Mouse (Mus musculus) layer of hippocampus, postnatal 36 days (tissue): ENCODE data around the gene Rangap1. TPM values are rescaled to one million over a fixed set of nuclear protein-coding genes. Genes with fewer than 3 reads are reported as not detected.

Experiments used
- DNase-seq, 2 experiments: peaks; one replicate each; pipeline ENCODE4 v3.0.0; 2022
- total RNA-seq, 2 experiments: library from RNA; stranded (reverse); gene quantifications; 2 replicates each; pipeline ENCODE4 v1.2.3; 2021

The Rangap1 gene
- total RNA-seq, 2 experiments from 2014 or later, result 158 to 165 TPM

GRCm38 (mm10) chr15:81694891-81695290 is 50.4 kb downstream of the Rangap1 start:
- DNase-seq, result no peak

GRCm38 (mm10) chr15:81693967-81694881 is 51.1 kb downstream of the Rangap1 start:
- DNase-seq, result peak; percentile 72 to 74

GRCm38 (mm10) chr15:81693366-81693966 is 51.9 kb downstream of the Rangap1 start:
- no peak for DNase-seq

- no peak for DNase-seq
Observed at GRCm38 (mm10) chr15:81680301-81680805, 65.0 kb downstream of the Rangap1 start.

GRCm38 (mm10) chr15:81676637-81677036 is 68.7 kb downstream of the Rangap1 start:
- no peak for DNase-seq

GRCm38 (mm10) chr15:81670231-81670640 is 75.1 kb downstream of the Rangap1 start:
- peak; percentile 25 to 48 for DNase-seq

- DNase-seq, result no peak
Observed at GRCm38 (mm10) chr15:81666957-81667356, 78.4 kb downstream of the Rangap1 start.

GRCm38 (mm10) chr15:81663697-81664561 is 81.4 kb downstream of the Rangap1 start, which contains the start of gene L3mbtl2:
Gene L3mbtl2, plus strand, starts transcription at chr15:81663889.
- DNase-seq, result peak; percentile 89 to 91

GRCm38 (mm10) chr15:81663281-81663680 is 82.0 kb downstream of the Rangap1 start:
- peak in 1 of 2 experiments; percentile 13 for DNase-seq

GRCm38 (mm10) chr15:81661701-81662100 is 83.6 kb downstream of the Rangap1 start:
- no peak for DNase-seq

Other genes starting within 250 kb of the Rangap1 start
- 10 to 100 TPM; 67.8 to 76.0 TPM for gene Ep300, start 160.2 kb downstream of the Rangap1 start, total RNA-seq
- 10 to 100 TPM; 34.6 to 37.5 TPM for gene L3mbtl2, start 81.6 kb downstream of the Rangap1 start, total RNA-seq
- 10 to 100 TPM; 11.5 to 12.6 TPM for gene Chadl, start 48.2 kb downstream of the Rangap1 start, total RNA-seq
- gene Zc3h7b, start 473 bp downstream of the Rangap1 start, total RNA-seq, result 100 to 1,000 TPM; 129 to 141 TPM
- gene Tef, start 56.9 kb upstream of the Rangap1 start, total RNA-seq, result 100 to 1,000 TPM; 300 to 307 TPM
- 10 to 100 TPM; 30.5 to 36.4 TPM for gene Tob2, start 113.3 kb upstream of the Rangap1 start, total RNA-seq
- gene Phf5a, start 126.4 kb upstream of the Rangap1 start, total RNA-seq, result 10 to 100 TPM; 31.2 to 33.5 TPM
- 100 to 1,000 TPM; 449 to 462 TPM for gene Aco2, start 126.8 kb upstream of the Rangap1 start, total RNA-seq
- 10 to 100 TPM; 44.5 to 48.2 TPM for gene Polr3h, start 180.7 kb upstream of the Rangap1 start, total RNA-seq
- gene Csdc2, start 191.2 kb upstream of the Rangap1 start, total RNA-seq, result 10 to 100 TPM; 74.5 to 77.1 TPM
- 100 to 1,000 TPM; 209 to 220 TPM for gene Pmm1, start 215.4 kb upstream of the Rangap1 start, total RNA-seq
- not detected for gene 1700029P11Rik, start 235.0 kb upstream of the Rangap1 start, total RNA-seq
- gene Xrcc6, start 242.3 kb upstream of the Rangap1 start, total RNA-seq, result 10 to 100 TPM; 25.5 to 27.2 TPM